Mouse (Mus musculus): Measurements from ENCODE around the gene Ear2.
A peak's percentile ranks its signal among the peaks of the same experiment; 100 is the strongest.
"Not testable (repeated sequence)": the region's sequence is repeated elsewhere in the genome, so short reads cannot be mapped to it uniquely, and the experiment has no call there.

Ear2 gene

DNA sequence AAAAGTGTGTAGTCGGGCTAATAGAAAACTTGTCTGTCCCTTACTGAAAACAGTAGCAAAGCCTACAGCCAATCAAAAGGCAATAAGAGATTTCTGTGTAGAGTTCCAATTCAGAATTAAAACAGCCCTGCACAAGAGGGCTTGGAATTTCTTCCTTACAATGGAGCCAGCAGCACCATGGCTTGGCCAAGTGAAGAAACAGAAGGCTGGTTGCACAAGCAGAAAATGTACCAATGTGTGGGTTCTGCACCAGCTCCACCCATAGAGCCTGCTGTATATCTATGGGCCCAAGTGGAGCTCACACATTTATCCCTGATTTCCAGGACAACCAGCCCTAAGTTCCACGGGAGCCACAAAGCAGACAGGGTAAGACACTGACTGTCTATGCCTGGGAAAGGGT, at the start of gene Ear2:
Gene Ear2 (plus strand): TSS at position 301 of the 400 bp plus-strand sequence.
- not testable (repeated sequence) for DNase-seq (ENCODE audit: low spot score in 2 of 2)

DNA sequence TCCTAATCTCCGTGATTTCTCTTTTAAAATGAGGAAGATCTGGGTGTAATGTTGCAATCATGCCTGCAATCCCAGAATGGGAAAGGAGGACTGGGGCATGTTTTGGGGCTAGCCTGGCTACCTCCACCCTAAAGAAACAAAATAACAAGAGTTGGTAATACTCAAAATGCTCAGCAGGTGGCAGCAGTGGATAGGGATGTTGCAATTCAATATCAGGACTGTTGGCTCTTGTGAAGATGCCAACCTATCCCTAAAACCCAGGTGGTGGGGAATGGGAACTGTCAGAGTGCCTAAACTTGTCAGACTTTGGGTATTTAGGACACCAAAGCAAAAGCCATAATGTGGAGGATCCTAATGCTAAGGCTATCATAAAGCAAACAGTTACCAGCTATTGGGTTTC, 34.6 kb upstream of the Ear2 start:
- peak; percentile 3 to 42 for DNase-seq (ENCODE audit: low spot score in 2 of 2)

DNA sequence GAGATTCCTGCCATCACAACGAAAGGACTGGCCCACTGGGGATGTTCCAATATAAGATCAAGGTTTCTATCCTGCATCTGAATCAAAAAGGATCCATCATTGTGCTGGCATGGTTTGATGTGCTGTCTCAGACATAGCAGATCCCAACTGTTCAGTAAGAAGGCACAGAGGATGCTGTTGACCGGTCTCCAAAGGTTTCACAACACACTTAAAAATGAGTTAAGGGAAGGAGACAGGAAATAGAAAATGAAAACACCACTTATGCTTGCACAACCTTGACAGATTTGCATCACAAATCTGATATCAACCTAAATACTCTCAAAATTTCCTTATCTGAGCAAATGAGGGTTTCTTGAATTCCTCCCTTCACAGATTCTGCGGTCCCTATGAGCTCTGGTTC, 31.9 kb upstream of the Ear2 start:
- not testable (repeated sequence) for DNase-seq (ENCODE audit: low spot score in 2 of 2)

DNA sequence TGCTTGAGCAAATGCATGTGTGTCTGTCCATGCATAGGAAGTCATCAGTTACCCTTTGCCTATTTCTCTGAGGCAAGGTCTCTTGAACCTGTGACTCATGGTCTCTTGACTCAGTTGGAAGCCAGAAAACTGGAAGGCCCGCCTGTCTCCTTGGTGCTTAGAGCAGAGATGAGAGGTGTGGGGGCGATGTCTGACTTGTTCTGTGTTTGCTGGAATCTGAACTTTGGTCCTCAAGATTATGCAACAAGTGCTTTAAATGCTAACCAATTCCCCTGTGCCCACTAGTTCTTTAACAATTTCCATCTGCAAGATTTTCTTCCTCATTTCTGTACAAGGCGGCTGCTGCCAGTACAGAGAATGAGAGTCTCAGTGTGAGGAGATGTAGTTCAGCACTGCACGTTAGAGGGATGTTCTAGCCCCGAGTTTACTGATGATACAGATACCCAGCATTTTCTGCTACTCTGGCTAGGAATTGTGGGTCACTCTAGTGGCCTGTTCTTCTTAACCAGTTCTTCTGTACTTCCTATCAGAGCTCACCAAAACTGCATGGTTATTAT, 24.6 kb upstream of the Ear2 start:
- not testable (repeated sequence) for DNase-seq (ENCODE audit: low spot score in 2 of 2)

DNA sequence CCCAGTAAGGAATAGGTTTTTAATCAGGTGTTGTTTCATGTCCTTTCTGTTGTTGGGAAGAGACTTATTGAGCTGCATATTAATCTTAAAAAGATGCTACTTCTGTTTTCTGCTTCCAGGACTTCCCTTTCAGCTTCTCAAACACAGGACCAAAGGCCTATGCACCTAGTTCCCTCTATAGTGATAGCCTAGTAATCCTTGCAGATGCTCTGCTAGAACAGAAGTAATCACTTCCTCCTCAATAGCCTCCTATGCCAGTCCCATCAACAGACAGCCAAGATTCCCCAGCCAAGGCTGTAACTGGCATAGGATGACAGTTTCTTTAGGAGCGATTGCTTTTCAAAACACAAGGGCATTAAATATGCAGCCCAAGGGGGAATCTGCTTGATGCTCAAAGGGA, 15.9 kb upstream of the Ear2 start:
- DNase-seq (ENCODE audit: low spot score in 2 of 2): not testable (repeated sequence)

DNA sequence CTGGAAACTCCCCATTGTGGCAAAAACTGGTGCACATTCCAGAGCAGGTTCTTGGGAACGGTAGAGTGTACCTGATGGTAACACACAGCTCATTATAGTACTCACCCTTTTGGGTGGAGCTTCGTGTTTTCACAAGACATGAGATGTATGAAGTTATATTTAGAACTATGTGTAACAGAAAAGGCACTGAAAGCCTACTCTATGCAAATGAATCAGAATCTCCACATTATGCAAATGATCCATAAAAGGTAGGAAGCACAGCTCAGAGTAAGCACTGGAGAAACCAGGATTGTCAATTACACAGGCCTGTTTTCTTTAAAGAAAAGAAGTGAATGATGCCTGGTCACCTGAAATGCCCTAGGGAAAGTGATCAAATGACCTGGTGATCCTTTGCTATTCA, 14.9 kb upstream of the Ear2 start:
- not testable (repeated sequence) for DNase-seq (ENCODE audit: low spot score in 2 of 2)

DNA sequence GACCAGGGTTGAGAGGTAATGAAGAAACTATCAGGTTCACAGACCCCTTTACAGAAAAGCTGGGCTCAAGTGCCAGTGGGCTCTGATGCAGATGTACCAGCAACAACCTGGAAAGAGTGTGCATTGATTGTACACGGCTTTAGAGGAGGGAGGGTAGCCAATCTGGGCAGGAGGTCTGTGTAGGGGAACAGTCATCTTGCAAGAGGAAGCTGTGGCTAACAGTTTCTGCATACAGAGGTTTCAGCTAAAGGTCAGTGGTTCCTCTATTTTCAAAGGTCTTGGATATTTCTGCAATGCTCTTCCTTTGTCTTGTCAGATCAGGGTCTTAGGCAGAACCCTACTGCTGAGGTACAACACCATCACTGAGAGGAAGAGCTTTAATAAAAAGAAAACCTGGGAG, 10.9 kb upstream of the Ear2 start:
- DNase-seq (ENCODE audit: low spot score in 2 of 2): not testable (repeated sequence)

DNA sequence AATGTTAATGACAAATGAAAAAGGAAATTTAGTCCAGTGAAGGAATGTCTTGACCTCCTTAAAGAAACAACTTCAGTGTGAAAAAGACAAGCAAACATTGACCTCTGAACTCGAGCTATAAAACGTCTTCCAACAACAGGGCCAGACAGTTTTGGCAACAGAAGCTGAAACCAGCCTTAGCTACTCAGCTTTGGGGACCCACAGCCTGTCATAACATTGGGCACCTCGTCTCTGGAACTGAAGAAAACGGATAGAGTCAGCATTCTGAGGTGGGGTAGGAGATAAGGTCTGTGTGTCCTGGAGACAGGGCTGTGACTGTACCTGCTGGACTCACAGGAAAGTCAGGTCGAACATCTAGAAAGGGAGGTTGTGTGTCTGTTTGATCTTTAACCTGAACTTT, 8.0 kb upstream of the Ear2 start:
- DNase-seq (ENCODE audit: low spot score in 2 of 2): not testable (repeated sequence)

DNA sequence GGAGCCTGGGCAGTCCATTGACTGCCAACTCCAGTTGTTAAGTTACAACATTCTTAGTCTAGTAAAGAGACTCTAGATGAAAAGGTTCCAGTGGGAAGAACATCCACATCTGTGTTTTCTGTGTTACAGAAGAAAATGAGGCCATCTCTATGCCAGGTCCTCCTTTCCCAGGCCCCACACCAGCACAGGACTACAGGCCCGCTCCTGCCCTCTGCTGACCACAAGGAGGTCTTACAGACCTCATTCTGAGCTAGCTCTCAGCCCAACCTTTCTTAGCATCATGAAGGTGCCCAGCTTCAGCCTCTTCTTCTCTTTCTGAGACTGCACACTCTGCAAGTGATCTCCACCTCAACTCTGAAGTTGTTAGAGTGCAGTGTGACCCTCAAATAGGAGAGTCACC, 2.4 kb upstream of the Ear2 start:
- DNase-seq (ENCODE audit: low spot score in 2 of 2): not testable (repeated sequence)

DNA sequence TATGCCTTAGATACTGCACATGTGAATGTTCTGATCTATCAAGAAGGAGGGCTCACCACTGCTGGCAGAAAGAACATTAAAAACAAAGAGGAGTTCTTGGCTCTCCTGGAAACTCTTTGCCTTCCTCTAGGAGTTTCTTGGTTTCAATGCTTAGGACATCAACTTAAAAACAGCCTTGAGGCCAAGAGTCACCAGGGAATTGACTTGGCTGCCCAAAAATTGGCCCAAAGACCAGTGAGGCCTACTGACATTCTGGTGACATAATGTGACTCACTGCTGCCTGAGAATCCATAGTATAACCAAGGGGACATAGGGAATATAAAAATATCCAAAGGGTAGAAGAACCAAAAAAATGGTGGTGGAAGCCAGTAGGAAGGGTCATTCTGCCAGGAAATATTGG, 8.5 kb downstream of the Ear2 start:
- no peak for DNase-seq (ENCODE audit: low spot score in 2 of 2)

DNA sequence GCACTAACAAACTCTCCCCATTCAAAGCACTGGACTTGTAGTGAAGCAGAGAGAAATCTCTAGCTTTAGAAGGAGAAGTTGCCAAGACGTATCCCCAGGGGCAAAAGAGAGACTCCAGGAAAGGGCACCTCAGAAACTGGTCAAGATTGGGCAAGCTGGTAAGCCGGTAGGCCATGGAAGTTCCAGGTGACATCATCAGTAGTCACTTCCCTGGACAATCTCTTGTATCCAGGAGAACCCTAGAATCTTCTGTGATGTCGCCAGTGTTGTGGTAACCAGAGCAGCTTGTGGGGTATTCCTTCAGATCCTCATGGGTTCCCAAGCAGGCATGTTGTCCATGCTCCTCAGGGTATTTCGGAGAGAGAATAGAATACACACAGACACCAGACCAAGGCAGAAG, 21.1 kb downstream of the Ear2 start, which contains the start of gene Gm3327:
Gene Gm3327 (plus strand): TSS at position 301 of the 400 bp plus-strand sequence.
- DNase-seq (ENCODE audit: low spot score in 2 of 2): not testable (repeated sequence)
